Mouse (Mus musculus): Measurements from ENCODE around the gene Satb2.
A peak's percentile ranks its signal among the peaks of the same experiment; 100 is the strongest.

Gene Satb2

GRCm38 (mm10) chr1:56845523-56846118, 132.8 kb downstream of the Satb2 start:
- no peak for ATAC-seq (ENCODE audit: insufficient number of reproducible peaks, low FRiP score, low TSS enrichment)

- no peak for ATAC-seq (ENCODE audit: insufficient number of reproducible peaks, low FRiP score, low TSS enrichment)
Measured at GRCm38 (mm10) chr1:56844551-56845330, 133.7 kb downstream of the Satb2 start.

- ATAC-seq (ENCODE audit: insufficient number of reproducible peaks, low FRiP score, low TSS enrichment) = no peak
Measured at GRCm38 (mm10) chr1:56838901-56839300, 139.5 kb downstream of the Satb2 start.

- no peak for ATAC-seq (ENCODE audit: insufficient number of reproducible peaks, low FRiP score, low TSS enrichment)
Measured at GRCm38 (mm10) chr1:56833984-56834900, 144.2 kb downstream of the Satb2 start.

GRCm38 (mm10) chr1:56833307-56833706, 145.1 kb downstream of the Satb2 start:
- no peak for ATAC-seq (ENCODE audit: insufficient number of reproducible peaks, low FRiP score, low TSS enrichment)

GRCm38 (mm10) chr1:56832738-56833137, 145.7 kb downstream of the Satb2 start:
- no peak for ATAC-seq (ENCODE audit: insufficient number of reproducible peaks, low FRiP score, low TSS enrichment)

- no peak for ATAC-seq (ENCODE audit: insufficient number of reproducible peaks, low FRiP score, low TSS enrichment)
Measured at GRCm38 (mm10) chr1:56822735-56823134, 155.7 kb downstream of the Satb2 start.

- ATAC-seq (ENCODE audit: insufficient number of reproducible peaks, low FRiP score, low TSS enrichment) = no peak
Measured at GRCm38 (mm10) chr1:56822025-56822424, 156.4 kb downstream of the Satb2 start.

- ATAC-seq (ENCODE audit: insufficient number of reproducible peaks, low FRiP score, low TSS enrichment) = no peak
Measured at GRCm38 (mm10) chr1:56813506-56813905, 164.9 kb downstream of the Satb2 start.

- no peak for ATAC-seq (ENCODE audit: insufficient number of reproducible peaks, low FRiP score, low TSS enrichment)
Measured at GRCm38 (mm10) chr1:56812961-56813360, 165.5 kb downstream of the Satb2 start.

GRCm38 (mm10) chr1:56811486-56811885, 167.0 kb downstream of the Satb2 start:
- ATAC-seq (ENCODE audit: insufficient number of reproducible peaks, low FRiP score, low TSS enrichment) = no peak

- ATAC-seq (ENCODE audit: insufficient number of reproducible peaks, low FRiP score, low TSS enrichment) = no peak
Measured at GRCm38 (mm10) chr1:56806006-56806405, 172.4 kb downstream of the Satb2 start.

GRCm38 (mm10) chr1:56800611-56801010, 177.8 kb downstream of the Satb2 start:
- ATAC-seq (ENCODE audit: insufficient number of reproducible peaks, low FRiP score, low TSS enrichment) = no peak

- no peak for ATAC-seq (ENCODE audit: insufficient number of reproducible peaks, low FRiP score, low TSS enrichment)
Measured at GRCm38 (mm10) chr1:56795016-56795608, 183.3 kb downstream of the Satb2 start.

GRCm38 (mm10) chr1:56789641-56790040, 188.8 kb downstream of the Satb2 start:
- ATAC-seq (ENCODE audit: insufficient number of reproducible peaks, low FRiP score, low TSS enrichment) = no peak

GRCm38 (mm10) chr1:56782139-56782538, 196.3 kb downstream of the Satb2 start:
- peak; percentile 76; the same call in 1 of the 2 replicates for ATAC-seq (ENCODE audit: insufficient number of reproducible peaks, low FRiP score, low TSS enrichment)

- no peak for ATAC-seq (ENCODE audit: insufficient number of reproducible peaks, low FRiP score, low TSS enrichment)
Measured at GRCm38 (mm10) chr1:56764205-56764604, 214.2 kb downstream of the Satb2 start.

GRCm38 (mm10) chr1:56761512-56761911, 216.9 kb downstream of the Satb2 start:
- no peak for ATAC-seq (ENCODE audit: insufficient number of reproducible peaks, low FRiP score, low TSS enrichment)

GRCm38 (mm10) chr1:56753283-56753682, 225.2 kb downstream of the Satb2 start:
- ATAC-seq (ENCODE audit: insufficient number of reproducible peaks, low FRiP score, low TSS enrichment) = no peak

- no peak for ATAC-seq (ENCODE audit: insufficient number of reproducible peaks, low FRiP score, low TSS enrichment)
Measured at GRCm38 (mm10) chr1:56750693-56751092, 227.8 kb downstream of the Satb2 start.

Measured in cerebellum, adult (tissue).